Mouse (Mus musculus): ENCODE measurements around the gene Mpzl3.

The Mpzl3 gene

DNA sequence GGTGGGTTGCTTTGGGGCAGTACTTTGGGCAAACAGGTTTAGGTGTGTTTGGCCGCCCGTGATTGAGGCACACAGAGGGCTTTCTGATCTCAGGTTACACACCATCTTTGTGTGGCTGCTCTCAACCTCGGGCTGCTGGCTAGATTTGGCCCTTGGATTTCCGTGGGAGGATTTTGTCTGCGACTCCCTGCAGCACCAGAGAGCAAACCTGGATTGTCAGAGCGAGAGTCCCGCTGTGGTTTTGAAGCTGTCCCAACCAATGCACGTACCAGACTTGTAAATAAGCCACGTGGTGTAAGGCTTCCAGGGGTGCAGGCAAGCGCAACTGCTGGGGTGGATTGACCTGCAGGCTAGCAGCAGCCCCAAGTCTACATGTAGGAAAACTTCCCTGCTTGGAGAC lies 12.0 kb upstream of the Mpzl3 start:
- peak; percentile 18 for DNase-seq (ENCODE audit: low spot score)

DNA sequence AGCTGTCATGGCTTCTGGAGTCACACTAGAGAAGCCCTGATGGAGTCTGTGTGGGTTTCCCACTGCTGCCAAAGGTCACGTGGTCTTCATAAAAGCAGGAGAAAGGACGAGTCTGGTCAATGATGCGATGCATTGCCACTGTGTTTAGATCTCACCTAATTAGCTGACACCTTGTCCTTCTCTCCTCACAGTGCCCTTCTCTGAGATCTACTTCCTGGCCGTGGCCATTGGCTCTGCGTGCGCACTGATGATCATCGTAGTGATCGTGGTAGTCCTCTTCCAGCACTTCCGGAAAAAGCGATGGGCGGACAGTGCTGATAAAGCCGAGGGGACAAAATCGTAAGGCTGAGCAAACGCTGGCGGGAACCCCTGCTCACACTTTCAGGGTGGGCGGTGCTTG lies 8.0 kb upstream of the Mpzl3 start:
- no peak for DNase-seq (ENCODE audit: low spot score)

DNA sequence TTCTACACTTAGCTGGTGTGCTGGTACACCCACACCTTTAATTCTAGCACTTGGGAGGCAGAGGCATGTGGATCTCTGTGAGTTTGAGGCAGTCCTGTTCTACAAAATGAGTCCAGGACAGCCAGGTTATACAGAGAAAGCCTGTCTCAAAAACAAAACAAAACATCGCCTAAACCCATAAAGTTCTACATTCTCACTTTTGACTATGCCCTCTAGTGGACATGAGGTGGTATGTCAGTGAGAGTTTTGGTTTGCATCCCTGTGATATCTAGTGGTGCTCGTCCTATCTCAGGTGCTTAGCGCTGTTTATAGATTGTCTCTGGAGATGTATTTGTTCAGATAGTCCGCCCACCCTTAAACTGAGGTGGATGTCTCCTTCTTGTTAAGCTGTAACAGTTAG lies 6.5 kb upstream of the Mpzl3 start:
- DNase-seq (ENCODE audit: low spot score): no peak

DNA sequence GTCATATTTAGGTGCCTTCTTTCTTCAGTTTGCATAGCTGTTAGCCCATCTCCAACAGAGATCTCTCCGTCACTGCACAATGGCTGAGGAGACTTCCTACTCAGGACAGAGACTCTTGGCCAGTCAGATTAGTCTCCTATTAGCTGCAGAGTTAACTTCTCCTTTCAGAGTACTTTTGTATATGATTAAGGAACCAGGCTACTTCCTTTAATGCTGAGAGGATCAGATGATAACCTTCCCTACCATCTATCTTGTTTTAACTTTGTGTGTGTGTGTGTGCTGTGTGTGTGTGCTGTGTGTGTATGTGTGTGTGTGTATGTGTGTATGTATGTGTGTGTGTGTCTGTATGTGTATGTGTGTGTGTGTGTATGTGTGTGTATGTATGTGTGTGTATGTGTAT lies 5.3 kb upstream of the Mpzl3 start:
- no peak for DNase-seq (ENCODE audit: low spot score)

GRCm38 (mm10) chr9:45050301-45050700 lies 4.7 kb upstream of the Mpzl3 start:
- no peak for DNase-seq (ENCODE audit: low spot score)

- DNase-seq (ENCODE audit: low spot score): no peak
Observed at GRCm38 (mm10) chr9:45058304-45058940, 3.4 kb downstream of the Mpzl3 start.

- no peak for DNase-seq (ENCODE audit: low spot score)
Observed at GRCm38 (mm10) chr9:45060151-45060550, 5.2 kb downstream of the Mpzl3 start.

- DNase-seq (ENCODE audit: low spot score): no peak
Observed at GRCm38 (mm10) chr9:45062677-45063076, 7.7 kb downstream of the Mpzl3 start.

DNA sequence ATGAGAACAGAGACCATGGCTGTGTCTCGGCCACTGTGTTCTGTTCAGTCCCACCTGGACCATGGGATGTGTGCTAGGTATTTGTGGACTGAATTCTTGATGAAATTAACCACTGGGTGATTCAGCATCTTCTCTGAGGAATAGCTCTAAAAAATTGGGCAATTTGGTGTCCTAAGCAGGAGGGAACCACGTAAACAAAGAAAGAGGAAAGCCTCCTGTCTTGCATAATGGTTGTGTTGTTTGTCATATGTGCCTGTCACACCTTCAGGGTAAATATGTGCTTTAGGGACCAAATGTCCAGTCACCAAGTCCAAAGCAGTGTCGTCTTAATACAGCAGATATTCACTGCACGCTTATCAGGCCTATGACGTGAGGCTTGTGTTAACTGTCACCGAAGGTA lies 9.4 kb downstream of the Mpzl3 start:
- no peak for DNase-seq (ENCODE audit: low spot score)

GRCm38 (mm10) chr9:45066735-45067134 lies 11.7 kb downstream of the Mpzl3 start:
- no peak for DNase-seq (ENCODE audit: low spot score)

DNA sequence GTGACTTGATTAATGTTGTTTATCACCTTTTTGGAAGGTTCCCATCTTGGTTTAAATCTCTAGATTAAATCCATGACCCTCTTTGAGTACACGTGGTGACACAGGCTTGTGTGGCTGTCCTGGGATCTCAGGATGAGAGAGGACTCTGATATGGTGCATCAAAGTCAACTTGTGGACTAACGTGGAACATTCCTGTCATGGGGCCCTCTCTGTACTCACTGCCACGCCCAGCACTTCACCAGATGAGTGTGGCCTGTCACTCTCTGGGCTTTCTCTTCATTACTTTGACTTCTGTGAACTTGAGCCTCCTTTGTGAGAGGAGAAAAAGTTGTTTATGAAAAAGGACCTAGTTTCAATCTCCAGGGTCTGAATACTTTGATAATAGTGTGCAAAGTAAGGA lies 16.8 kb downstream of the Mpzl3 start:
- DNase-seq (ENCODE audit: low spot score): no peak

DNA sequence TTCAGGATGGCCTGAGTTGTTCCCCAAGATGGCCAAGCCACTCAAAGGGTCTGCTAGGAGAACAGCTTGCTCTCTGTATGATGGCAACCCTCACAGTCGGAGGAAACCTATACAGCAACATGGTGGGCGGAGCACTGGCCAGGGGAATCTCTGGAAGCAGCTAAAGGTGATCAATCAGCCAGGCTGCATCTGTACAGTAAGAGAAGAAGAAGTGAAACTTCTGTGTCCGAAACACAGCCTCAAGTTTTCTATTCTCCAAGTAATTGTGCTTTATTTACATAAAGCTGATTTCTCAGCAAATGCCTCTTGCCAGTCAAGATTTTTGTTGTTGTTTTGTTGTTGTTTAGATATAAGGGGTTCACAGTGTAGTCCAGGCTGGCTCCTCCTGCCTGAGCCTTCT lies 22.9 kb downstream of the Mpzl3 start:
- no peak for DNase-seq (ENCODE audit: low spot score)

DNA sequence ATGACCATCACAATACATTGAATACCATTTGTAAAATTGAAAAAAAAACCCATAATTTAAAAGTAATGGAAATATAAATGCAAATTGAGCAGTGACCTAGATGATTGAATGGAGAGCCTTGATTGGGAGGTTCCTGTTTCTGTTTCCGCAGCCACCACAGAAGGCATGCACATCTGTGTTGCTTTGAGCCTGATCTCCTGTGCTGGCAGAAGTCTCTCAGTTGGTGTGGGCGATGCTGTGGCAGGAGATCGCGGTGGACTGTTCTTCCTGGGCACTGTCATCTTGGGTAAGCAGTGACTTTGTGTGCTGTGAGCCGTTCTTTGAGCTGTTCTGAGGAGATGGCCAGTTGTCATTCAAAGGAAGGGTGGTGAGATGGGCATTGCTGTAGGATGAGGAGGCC lies 24.0 kb downstream of the Mpzl3 start, which contains the start of gene Jaml:
Jaml (plus strand) TSS at position 173 of the 400 bp plus-strand sequence.
- DNase-seq (ENCODE audit: low spot score): no peak

GRCm38 (mm10) chr9:45083132-45083531 lies 28.1 kb downstream of the Mpzl3 start:
- no peak for DNase-seq (ENCODE audit: low spot score)

DNA sequence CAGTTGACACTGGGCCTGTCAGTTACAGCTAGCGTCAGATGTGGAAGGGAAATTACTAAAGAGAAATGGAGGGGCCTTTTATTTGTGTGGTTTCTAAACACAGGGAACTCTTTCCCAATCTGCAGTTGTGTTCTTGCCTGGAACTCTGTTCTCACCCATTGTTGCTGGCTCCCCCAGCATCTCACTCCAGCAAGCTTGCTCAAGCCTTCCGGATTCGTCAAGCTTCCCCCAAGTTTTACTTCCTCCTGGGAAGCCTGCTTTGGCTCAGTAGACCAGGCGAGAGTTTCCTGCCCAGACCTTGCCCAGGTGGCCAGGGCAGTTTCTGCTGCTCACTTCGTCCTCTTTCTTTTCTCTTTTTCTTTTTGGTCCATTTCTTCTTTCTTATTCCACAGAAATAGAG lies 29.6 kb downstream of the Mpzl3 start:
- no peak for DNase-seq (ENCODE audit: low spot score)

- no peak for DNase-seq (ENCODE audit: low spot score)
Observed at GRCm38 (mm10) chr9:45085741-45086690, 31.0 kb downstream of the Mpzl3 start.

DNA sequence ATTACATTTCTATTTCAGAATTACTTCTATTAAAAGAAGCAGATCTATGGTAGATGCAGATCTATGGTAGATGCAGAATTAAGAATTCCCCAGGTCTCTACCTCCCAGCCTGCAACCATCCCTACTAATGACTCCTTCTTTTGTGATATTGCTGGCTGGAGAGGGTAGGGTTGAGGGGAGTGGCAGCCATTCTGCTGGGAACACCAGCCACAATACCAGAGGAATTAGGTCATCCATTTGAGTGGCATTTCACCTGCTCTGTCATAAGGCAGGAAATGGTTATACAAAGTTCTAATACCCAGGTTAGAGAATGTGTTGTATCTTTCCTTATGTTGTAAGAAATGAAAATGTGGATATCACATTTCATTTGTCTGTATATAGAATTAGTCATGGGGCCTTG lies 33.1 kb downstream of the Mpzl3 start:
- no peak for DNase-seq (ENCODE audit: low spot score)

GRCm38 (mm10) chr9:45090811-45091210 lies 35.8 kb downstream of the Mpzl3 start:
- no peak for DNase-seq (ENCODE audit: low spot score)

DNA sequence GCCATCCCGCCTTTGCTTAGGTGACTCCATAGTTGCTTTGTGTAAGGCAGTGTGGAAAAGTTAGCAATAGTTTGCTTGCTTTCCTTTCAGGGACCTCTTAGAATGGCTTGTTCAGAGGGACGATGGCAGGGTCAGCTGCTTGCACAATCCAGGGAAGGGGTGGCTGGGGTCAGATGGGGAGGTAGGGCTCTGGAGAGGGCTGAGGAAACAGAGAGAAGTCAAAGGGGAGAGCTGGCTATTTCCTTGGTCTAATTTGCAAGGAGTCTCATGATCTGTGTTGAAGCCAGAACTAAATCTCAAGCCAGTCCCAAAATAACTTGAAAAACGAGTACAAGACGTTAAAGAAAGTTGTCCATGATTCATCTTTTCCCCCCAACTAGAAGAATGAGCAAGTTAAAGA lies 37.7 kb downstream of the Mpzl3 start:
- no peak for DNase-seq (ENCODE audit: low spot score)

- DNase-seq (ENCODE audit: low spot score): no peak
Observed at GRCm38 (mm10) chr9:45095149-45095937, 40.4 kb downstream of the Mpzl3 start.

- no peak for DNase-seq (ENCODE audit: low spot score)
Observed at GRCm38 (mm10) chr9:45097877-45098276, 42.9 kb downstream of the Mpzl3 start.

- no peak for DNase-seq (ENCODE audit: low spot score)
Observed at GRCm38 (mm10) chr9:45098426-45098825, 43.4 kb downstream of the Mpzl3 start.

GRCm38 (mm10) chr9:45102528-45102927 lies 47.5 kb downstream of the Mpzl3 start:
- no peak for DNase-seq (ENCODE audit: low spot score)
